Mouse (Mus musculus) gastrocnemius, postnatal 36 days (tissue): ENCODE measurements around the gene Crym. TPM values are rescaled to one million over a fixed set of nuclear protein-coding genes. Genes with fewer than 3 reads are reported as not detected.

Source experiments
- DNase-seq, 2 experiments: peaks; one replicate each; pipeline ENCODE4 v3.0.0; 2022
- intact Hi-C: fragments of 180-260 bp; cut with DNase I; formaldehyde crosslinking; loops from one replicate; pipeline ENCODE4 v1.15.1; 2025
- long read RNA-seq, 2 experiments: library from polyadenylated mRNA; stranded (forward); transcript quantifications; one replicate each; pipeline ENCODE4 v2.0.0; 2021
- total RNA-seq, 2 experiments: library from RNA; stranded (reverse); gene quantifications; 2 replicates each; pipeline ENCODE4 v1.2.3; 2021

Gene Crym
- total RNA-seq = 1 to 10 TPM; 3.1 to 4.9 TPM
- long read RNA-seq, experiment 1, partial matches to known transcripts = 2 of 3 reads
- long read RNA-seq, experiment 1, other reads (novel, unspliced or antisense) = 0 of 3 reads
- long read RNA-seq, experiment 2, partial matches to known transcripts = 5 of 8 reads
- long read RNA-seq, experiment 2, other reads (novel, unspliced or antisense) = 0 of 8 reads

DNA sequence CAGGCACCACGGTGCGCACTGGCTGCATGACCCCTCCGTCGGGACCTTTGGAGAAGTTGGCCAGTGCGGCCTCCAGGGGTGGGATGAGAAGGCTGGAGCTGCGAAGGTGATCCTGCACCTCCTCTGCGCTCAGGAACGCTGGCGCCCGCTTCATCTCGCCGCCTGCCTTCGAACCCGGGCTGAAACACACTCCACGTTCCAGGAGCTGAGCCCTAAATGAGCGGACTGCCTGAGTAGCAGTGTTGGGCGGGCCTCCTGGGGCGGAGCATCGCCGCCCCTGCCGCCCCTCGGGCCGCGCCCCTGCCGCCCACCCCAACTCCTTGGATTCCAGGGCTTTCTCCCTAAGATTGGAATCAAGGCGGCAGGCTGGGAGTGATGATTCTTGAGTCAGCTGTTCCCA, at the start of gene Crym:
Crym (minus strand) TSS at position 341 of the 400 bp plus-strand sequence.
- no peak for DNase-seq
- intact Hi-C loops = loop anchor here (2.0 kb wide), 1 partner anchor 77 kb away; no protein-coding TSS in a partner anchor

DNA sequence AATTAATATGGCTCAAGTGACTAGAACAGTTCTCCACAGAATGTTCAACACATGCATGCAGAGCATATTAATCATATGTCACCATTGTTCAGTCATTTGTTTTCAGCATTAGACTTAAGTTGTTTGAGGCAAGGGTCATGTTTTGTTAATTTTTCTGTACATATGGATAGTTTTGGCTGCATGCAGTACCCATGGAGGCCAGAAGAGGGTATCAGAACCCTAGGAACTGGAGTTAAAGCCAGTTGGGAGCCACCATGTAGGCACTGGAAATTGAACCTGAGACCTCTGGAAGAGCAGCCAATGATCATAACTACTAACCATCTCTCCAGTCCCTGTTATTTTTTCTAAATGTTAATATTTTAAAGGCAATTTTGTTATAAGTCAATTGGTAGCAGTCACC, 39.2 kb upstream of the Crym start:
- no peak for DNase-seq
- intact Hi-C loops = no loop called here

DNA sequence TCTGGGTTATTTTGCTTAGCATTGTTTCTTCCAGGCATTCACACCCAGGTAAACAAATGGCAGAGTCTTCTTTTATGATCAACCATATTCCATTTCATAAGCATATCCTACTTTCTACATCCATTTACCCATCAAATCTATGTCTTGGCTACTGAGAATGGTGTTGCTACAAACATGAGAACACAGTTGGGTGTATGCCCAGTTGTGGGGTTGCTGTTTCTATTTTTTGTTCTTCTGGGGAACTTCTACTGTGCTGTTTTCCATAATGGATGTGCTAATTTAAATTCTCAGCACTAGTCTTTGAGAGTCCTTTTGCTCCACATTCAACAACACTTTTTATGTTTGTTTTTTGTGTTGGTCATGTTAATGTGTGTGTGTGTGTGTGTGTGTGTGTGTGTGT, 26.6 kb upstream of the Crym start:
- no peak for DNase-seq
- intact Hi-C loops = no loop called here

DNA sequence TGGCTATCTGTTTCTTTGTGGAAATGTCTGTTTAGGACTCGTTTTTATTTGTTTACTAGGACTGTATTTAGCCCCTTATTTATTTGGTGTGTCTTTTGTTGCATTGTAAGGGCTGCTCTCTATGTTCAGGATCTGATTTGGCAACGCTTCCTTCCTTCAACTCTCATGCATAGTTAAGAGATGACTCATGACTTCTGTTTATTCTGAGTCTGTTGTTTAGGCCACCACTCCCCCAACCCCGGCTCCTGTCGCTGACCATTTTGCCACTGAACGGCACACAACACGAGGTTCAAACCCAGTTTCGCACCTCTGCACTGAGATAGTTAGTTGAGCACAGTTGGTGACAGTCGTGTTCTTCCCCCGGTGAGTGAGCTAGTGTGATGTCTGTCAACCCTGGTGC, 4.1 kb upstream of the Crym start:
- no peak for DNase-seq
- intact Hi-C loops = loop anchor here (2.0 kb wide), 2 partner anchors 107 to 355 kb away; no protein-coding TSS in a partner anchor

DNA sequence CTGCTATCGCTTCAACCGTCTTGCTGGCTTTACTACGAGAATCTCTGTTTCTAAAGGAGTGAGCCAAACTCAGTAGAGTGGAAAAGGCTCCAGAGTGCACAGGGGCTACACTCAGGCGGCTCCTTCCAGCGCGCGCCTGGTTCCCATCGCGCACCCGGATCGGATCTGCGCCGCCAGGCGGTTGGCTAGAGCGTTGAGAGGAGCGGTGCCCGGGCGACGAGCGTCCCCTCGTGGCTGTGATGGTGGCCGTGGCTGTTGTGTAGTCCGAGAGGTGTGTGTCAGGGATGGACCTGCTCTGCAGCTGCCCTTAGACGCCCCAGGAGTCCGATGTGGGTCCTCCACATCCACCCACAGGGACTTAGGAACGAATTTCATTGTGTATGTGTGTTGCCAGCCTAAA, 1.9 kb upstream of the Crym start, which contains the start of gene Abca14:
Abca14 (plus strand) TSS at position 173 of the 400 bp plus-strand sequence.
- intact Hi-C loops = loop anchor here (2.0 kb wide), 3 partner anchors 79 to 353 kb away; no protein-coding TSS in a partner anchor
- DNase-seq = peak; percentile 68 to 81

DNA sequence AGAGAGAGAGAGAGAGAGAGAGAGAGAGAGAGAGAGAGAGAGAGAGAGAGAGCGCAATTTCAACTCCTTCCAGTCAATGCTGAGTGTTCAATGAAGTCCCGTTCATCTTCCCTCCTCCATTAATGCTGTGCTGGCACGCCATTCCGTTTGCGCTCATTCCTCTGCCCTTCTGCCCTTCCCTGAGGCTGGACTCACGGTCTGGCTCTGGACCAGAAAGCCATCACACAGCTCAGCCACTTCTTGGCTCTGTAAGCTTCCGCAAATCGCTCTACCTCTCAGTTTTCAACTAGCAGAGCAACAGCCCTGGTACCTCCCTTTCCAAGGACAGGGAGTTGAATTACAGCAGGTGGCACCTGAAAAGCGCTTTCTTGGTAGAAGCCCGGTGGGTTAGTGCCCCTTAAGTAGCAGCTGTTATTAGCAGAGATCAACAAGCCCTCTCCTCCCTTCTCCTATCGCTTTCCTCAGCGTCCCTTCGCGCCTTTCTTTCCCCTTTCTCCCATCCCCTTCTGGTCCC, 623 bp downstream of the Crym start:
- intact Hi-C loops = no loop called here
- no peak for DNase-seq

DNA sequence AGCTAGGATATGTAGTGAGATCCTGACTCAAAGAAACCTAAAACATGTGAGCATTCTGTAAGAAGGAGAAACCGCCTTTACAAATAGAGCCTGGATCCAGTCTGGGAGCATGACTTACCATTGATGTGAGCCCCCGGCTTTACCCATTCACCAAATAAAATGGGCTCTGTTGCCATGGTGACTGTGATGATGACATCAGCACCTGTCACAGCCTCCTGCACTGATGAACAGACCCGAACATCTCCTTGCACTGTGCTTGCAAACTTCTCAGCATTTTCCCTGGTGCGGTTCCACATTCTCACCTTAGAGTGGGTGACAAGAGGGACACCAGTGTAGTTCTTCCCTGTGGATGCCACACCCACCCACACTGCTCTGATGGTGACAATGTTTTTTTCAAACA, 6.7 kb downstream of the Crym start:
- intact Hi-C loops = no loop called here
- DNase-seq = no peak

DNA sequence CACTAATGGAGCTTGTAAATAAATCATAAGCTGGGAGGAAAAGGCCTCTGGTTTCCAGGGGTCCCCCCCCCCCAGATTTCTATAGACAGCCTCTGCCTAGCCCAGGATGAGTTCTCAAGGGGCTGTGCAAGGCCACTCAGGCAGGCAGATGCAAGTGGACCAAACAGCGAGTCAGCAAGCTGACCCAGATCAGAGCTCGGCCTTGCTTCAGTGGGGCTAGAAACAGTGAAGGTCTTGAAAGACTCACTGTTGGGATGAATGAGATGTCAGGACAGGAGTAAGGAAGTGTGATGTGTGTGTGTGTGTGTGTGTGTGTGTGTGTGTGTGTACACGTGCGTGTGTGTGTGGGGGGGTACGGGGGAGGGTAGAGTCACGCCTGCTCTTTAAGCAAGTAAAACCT, 9.1 kb downstream of the Crym start:
- DNase-seq = no peak
- intact Hi-C loops = loop anchor here (5.0 kb wide), 1 partner anchor 61 kb away; no protein-coding TSS in a partner anchor

DNA sequence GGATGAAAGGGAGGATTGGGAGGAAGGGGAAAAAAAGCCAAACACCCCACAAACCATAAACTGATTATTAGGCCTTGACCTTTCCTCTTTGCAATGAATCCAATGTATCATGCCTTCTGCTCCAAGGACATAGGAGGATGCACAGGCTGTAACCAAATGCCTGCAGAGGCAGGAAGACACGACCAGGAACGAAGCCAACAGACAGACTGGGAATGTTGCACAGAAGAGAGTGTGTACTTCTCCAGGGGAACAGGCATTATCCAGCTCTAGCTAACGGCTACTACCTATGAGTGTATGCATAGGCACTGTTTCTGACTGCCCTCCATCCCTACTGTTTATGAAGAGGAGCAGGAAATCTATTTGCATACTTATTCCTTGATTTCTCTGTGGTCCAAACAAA, 9.7 kb downstream of the Crym start:
- DNase-seq = no peak
- intact Hi-C loops = loop anchor here (5.0 kb wide), 1 partner anchor 60 kb away; no protein-coding TSS in a partner anchor

DNA sequence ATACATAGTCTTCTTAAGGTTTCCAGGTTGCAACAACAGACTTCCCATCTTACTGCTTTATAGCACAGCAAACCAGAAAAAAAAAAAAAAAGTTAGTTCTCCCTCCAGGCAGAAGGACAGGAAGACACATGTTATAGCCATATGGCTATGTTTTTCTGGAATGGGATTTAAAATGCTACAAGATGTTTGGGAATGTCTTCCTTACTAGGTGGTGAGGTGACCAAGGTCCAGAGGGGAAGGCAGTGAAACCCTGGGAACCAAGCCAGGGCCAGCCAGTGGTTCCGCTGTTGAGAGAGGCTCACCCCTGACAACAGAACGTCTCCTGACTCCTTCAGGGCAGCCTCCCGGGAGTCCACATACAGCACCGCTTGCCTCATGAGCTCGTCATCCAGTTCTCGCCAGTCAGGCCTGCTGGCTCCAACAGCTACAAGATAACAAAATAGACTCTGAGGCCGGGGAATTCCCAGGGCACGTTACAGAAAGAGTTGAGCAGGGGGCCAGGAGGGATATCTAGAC, 11.7 kb downstream of the Crym start:
- intact Hi-C loops = loop anchor here (5.0 kb wide), 1 partner anchor 58 kb away; no protein-coding TSS in a partner anchor
- DNase-seq = no peak

DNA sequence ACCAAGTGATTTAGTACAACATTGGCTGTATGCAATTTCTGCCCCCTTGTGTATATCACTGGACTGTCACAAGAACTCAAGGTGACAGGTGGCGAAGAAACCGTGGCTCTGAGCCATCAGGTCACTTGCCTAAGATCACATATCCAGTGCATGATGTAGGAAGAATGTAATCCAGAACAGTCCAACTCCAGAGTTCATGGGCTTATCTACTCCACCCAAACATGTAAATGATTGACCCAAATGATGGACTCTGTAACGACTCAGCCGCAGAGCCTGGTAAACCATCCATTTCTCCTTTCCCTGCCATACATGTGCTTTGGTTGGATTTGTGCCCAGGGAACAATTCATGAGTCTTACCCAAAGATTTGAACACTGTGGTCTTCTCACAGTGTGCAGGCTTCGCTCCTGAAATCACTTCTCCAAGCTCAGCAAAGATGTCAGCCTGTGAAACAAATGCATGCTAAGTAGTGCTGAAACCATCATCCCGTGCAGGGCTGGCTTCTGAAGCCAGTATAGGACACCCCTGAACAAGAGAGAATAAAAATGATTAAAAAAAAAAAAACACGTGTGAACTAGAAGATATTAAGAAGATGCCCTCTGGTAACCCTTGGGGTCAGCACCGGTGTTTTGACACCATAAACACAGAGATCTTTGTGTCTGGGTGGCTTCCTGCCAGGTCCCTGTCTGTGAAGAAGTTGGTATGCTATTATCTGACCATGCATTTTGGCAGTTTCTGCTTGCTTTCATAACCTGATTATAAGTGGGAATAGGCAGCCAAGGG, 12.4 kb downstream of the Crym start:
- no peak for DNase-seq
- intact Hi-C loops = loop anchor here (5.0 kb wide), 1 partner anchor 57 kb away; no protein-coding TSS in a partner anchor

DNA sequence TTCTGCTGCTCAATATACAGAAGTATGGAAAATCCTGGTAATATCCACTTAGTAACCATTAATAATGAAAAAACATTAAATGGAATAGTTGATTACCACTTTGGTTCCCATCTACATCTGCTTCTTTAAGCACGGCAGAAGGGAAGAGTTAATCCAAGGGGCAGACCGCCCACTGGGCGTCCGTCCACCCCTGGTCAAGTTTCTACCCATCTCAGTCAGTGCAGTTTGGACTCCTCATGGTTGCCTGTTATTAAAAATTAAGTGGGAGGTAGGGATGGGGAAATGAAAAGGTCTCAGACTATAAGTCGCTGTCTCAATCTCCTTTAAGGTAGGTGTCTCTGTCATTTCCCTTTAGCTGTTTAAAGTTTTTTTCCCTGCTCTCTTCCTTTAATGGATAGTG, 13.0 kb downstream of the Crym start:
- DNase-seq = no peak

DNA sequence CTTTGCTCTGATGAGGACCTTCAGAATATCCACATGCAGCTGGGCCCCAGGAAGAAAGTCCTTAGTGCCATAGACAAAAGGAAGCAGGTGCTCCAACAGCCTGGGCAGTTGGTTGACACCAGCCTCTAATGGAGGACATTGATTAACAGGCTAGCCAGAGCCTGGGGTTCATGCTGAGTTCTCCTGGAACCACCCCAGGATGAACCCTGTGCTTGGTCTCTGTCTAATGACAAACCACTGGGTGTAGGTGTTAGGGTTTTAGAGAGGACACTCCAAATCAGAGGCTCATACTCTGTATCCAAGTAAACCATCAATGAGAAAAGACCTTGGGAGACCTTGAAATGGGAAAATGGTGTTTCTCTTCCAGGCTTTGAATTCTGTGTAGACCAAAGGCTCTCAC, 19.0 kb downstream of the Crym start:
- intact Hi-C loops = no loop called here
- DNase-seq = no peak

More for the DNA sequence above, 13.0 kb downstream of the Crym start:
- intact Hi-C loops = no loop called here

DNA sequence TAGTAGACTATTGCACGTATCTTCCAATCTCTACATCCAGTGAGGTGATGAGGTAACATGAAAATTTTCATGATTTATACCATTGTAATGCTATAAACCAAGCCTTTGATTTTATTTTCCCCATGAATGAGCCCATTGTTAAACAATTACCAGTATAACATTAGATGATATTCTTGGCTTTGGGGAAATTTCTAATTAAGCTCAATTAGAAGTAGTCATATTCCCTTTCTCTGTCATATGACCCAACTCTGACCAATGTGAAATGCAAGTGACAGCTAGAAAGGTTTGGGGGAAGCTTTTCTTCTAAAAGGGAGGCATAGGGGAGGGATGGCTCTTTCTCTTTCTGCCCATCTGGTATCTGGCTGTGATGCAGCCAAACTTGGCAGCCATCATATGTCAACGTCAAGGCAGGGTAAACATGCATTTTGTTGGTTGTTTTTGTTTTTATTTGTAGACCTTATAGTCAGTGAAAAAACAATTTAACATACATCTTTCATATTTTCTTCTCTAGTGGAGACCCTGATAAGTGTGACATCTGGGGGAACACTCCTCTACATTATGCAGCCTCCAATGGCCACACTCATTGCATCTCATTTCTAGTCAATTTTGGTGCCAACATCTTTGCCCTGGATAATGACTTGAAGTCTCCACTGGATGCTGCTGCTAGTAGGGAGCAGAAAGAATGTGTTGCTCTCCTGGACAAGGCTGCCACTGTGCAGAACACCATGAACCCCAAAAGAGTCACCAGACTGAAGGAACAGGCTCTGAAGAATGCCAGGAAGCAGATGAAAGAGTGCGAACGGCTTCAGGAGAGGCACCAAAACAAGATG, 20.3 kb downstream of the Crym start:
- intact Hi-C loops = no loop called here
- no peak for DNase-seq

DNA sequence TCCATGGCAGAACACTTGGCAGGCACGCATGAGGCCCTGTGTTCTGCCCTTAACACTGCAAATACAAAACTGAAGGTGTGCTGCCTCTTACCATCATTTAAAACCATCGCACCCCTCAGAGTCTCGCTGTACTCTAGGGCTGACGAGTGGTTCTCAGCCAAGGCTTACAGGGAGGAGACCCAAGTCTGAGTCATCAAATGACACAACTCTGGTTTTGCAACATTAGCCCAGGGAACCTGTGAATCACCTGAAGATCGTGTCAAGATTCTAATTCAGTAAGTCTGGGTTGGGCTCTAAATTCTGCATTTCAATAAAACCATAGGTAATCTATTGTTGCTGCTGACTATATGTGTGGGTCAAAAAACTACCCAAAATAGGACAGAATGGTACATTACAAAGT, 21.4 kb downstream of the Crym start:
- intact Hi-C loops = no loop called here
- no peak for DNase-seq

DNA sequence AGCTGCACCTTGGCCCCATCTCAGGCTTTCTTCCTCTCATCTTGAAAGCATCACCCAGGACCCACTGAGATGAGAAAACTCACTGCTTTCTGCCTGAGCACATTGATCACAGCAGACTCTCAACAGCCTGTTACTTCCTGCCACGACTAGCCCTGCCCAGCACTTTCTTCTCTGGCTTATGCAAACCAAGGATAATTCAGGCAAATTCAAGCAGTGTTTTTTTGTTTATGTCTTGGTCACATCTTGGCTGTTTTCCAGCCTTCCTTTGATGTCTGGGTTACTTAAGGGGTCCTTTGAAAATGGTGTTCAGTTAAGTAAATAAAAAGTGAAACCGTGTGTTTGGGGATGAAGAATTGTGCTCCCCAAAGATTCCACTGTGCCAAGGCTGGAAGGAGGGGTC, 23.0 kb downstream of the Crym start:
- intact Hi-C loops = no loop called here
- no peak for DNase-seq

DNA sequence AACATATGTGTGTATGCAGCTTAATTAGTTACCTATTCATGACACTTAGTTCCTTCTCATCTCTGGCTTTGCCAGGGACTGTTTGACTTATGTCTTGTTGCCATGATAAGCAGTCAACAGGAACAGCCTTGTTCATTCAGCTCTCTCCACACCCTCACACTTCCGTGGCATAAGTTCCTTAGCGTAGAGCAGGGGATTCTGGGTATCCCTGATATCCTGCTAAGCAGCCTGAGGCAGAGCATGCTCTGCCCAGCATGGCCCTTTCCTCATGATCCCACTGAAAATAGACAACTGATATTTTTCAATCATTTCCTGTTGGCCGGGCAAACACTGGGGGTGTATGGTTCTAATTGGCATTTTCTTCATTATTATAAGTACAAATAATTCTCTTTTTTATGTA, 24.3 kb downstream of the Crym start:
- no peak for DNase-seq
- intact Hi-C loops = no loop called here

DNA sequence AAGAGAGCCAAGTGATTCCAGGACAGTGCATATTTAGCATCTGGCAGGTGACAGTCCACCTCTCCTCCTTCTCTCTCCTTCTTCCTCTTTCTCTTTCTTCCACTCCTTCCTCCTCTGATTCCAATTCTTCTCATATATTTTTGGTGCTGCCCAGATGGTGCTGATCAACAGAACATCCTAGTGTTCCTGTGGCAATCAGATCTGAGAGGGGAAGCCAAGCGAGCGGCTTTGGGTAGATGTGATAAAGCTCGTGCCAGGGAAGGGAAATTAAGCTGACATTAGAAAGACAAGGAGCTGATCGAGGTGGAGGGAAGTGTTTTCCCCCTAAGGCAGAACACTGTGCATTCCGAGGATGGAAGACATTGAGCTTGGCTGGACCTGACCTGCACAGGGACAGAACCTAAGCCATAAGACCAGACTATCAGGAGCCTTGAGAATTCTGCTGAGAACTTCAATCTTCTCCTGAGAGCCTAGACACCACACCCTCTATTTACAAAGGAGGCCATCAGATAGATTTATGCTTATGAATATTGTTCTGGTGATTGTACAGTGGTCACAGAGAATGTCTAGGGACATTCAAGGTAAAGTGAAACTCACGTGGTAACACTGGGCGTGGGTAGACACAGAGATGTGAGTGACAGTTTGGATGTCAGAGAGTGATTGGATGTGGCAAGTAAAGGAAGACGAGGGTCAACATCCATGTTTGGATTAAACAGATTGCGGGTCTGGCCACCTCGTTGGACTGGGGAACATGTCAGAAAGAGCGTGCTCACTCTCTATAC, 27.0 kb downstream of the Crym start:
- DNase-seq = no peak
- intact Hi-C loops = no loop called here

DNA sequence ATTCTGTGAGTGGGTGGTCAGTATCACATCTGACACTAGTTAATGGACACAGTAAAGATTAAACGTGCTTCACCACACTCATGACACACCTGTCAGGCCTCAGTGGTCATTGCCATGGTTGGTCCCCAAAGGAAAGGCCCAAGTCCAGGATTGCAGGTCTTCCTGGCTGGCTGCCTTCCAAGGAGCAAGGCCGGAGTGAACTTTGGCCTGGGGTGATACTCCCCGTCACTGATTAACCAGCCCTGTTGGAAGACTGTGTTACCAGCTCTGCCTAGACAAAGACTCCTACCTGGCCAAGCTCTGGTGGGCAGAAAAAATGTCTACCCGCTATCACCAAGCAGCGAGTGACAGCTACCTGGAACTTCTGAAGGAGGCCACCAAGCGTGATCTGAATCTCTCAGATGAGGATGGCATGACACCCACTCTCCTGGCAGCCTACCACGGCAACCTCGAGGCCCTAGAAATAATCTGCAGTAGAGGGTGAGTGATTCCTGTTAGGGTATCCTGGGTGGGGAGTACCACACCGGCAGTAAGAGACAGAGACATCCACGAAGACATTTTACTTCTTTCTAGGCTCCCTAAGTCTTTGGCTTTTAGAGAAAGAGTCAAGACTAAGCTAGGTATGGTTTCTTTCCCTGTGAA, 28.2 kb downstream of the Crym start, which contains the start of gene Anks4b:
Anks4b (plus strand) TSS at position 256 of the 642 bp plus-strand sequence.
- intact Hi-C loops = no loop called here
- no peak for DNase-seq
